Mouse (Mus musculus) heart, adult 2 months (tissue): ENCODE results near the gene Mpp2.

Source experiments
- CTCF ChIP-seq: fragments of 200-600 bp; IDR thresholded peaks from 2 replicates; pipeline ENCODE4 v1.8.1; 2022; ENCODE audit warnings: antibody characterized with exemption, mild to moderate bottlenecking, moderate library complexity
- POLR2A ChIP-seq: fragments of 200-500 bp; IDR thresholded peaks from 2 replicates; pipeline ENCODE4 v1.6.1; 2011; ENCODE audit warnings: mild to moderate bottlenecking, low read depth, low read length, control low read depth; ENCODE audit not compliant: insufficient read depth

DNA sequence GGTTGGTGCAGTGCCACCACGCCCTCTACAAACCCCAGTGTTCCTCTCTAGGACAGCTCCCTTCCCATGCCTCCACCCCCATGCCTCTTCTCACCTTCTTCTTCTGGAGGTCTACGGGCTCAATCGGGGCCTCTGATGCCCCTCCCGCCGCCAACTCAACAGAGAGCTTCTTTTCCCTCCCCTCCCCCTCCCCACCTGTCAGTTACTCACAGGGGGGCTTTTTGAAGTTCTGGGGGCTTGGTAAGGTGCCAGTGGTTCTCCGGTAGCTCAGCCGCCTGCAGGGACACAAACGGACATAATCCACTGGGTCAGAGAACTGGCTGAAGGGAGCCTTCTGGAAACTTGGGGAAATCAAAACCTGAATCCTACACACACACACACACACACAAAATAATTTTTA, 76.8 kb downstream of the Mpp2 start:
- TF ChIP-seq CTCF (no peak), POLR2A (no peak)
